Mouse (Mus musculus): Measurements from ENCODE around the gene Serpinb9.

DNA sequence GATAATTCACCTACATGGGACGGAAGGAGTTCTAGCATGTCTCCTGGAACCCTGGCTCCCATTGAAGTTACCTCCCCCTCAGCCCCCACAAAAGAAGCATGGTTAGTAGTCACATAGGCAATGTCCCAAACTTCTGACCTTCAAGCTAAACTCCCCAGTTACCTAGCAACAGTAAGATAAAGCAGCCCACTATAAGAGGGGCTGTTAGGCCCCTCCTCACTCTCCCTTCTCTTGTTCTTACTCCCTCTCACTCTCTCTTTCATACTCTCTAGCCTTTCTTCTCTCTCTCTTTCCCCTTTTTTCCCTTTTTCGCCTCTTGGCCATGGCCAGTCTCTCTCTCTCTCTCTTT is 9.2 kb upstream of the Serpinb9 start:
- no peak for TF ChIP-seq CTCF (IDR thresholded peaks at IDR 0.05; ENCODE audit: extremely low read depth, insufficient read length, insufficient replicate concordance, low read depth, low read length)
- TF ChIP-seq POLR2A (IDR thresholded peaks at IDR 0.05; ENCODE audit: low read depth, low read length): no peak
